Mouse (Mus musculus): ENCODE measurements around the gene Psme1.

The Psme1 gene

GRCm38 (mm10) chr14:55571760-55572159 is 6.2 kb upstream of the Psme1 start:
- DNase-seq (ENCODE audit: low read depth): no peak

GRCm38 (mm10) chr14:55575302-55575701 is 2.6 kb upstream of the Psme1 start, which contains the start of gene Fitm1:
Fitm1 (plus strand) TSS chr14:55575617.
- no peak for DNase-seq (ENCODE audit: low read depth)

- no peak for DNase-seq (ENCODE audit: low read depth)
These were observed 2.2 kb upstream of the Psme1 start for GRCm38 (mm10) chr14:55575711-55576110.

GRCm38 (mm10) chr14:55576376-55576775 is 1.5 kb upstream of the Psme1 start:
- DNase-seq (ENCODE audit: low read depth): no peak

GRCm38 (mm10) chr14:55578668-55579269 is 846 bp downstream of the Psme1 start:
- DNase-seq (ENCODE audit: low read depth): no peak

- DNase-seq (ENCODE audit: low read depth): no peak
These were observed 1.9 kb downstream of the Psme1 start for GRCm38 (mm10) chr14:55579511-55580496.

- DNase-seq (ENCODE audit: low read depth): no peak
These were observed 2.8 kb downstream of the Psme1 start for GRCm38 (mm10) chr14:55580731-55581130.

GRCm38 (mm10) chr14:55581981-55582681 is 4.2 kb downstream of the Psme1 start:
- no peak for DNase-seq (ENCODE audit: low read depth)

- DNase-seq (ENCODE audit: low read depth): no peak
These were observed 6.4 kb downstream of the Psme1 start for GRCm38 (mm10) chr14:55584303-55584701.

GRCm38 (mm10) chr14:55584702-55585565 is 7.0 kb downstream of the Psme1 start, which contains the start of gene Emc9:
Emc9 (minus strand) TSS chr14:55585302.
- DNase-seq (ENCODE audit: low read depth): peak; percentile 58

- DNase-seq (ENCODE audit: low read depth): no peak
These were observed 7.6 kb downstream of the Psme1 start for GRCm38 (mm10) chr14:55585566-55585960.

- no peak for DNase-seq (ENCODE audit: low read depth)
These were observed 8.2 kb downstream of the Psme1 start for GRCm38 (mm10) chr14:55586149-55586548.

- DNase-seq (ENCODE audit: low read depth): no peak
These were observed 11.3 kb downstream of the Psme1 start for GRCm38 (mm10) chr14:55589271-55589670.

GRCm38 (mm10) chr14:55589771-55590448 is 12.0 kb downstream of the Psme1 start:
- DNase-seq (ENCODE audit: low read depth): no peak

- peak; percentile 97 for DNase-seq (ENCODE audit: low read depth)
These were observed 12.9 kb downstream of the Psme1 start, which contains the start of gene Psme2 for GRCm38 (mm10) chr14:55590748-55591330. Psme2 (minus strand) TSS chr14:55591113.

GRCm38 (mm10) chr14:55591331-55591891 is 13.5 kb downstream of the Psme1 start, which contains the start of gene Rnf31:
Rnf31 (plus strand) TSS chr14:55591708.
- DNase-seq (ENCODE audit: low read depth): peak; percentile 86

- no peak for DNase-seq (ENCODE audit: low read depth)
These were observed 14.3 kb downstream of the Psme1 start for GRCm38 (mm10) chr14:55592226-55592625.

- no peak for DNase-seq (ENCODE audit: low read depth)
These were observed 18.2 kb downstream of the Psme1 start for GRCm38 (mm10) chr14:55596036-55596690.

Data from fibroblast of lung, adult 2 months (primary cell).